Comparison of ENCODE assay signal across 12 mouse cellular contexts in genomic region chr13:12166386-12166785, GRCm38 (mm10). TPM values are rescaled to one million over a fixed set of nuclear protein-coding genes. Genes with fewer than 3 reads are reported as not detected.
DNase-seq lines count a peak whose midpoint lies in the region; ATAC-seq lines count a peak whose summit lies in the region.
"Had no signal": no experiment of that assay in that cellular context is flagged by ENCODE, and none has a peak within 500 bp of the region (broad histone marks: within the 10 kb centered on the region; RNA-seq: fewer than 3 reads in every experiment).

No protein-coding gene starts in this region.

- H3K36me3 ChIP-seq in heart, embryonic 10.5 days = no peaks in the 10 kb centered on the region
- H3K36me3 ChIP-seq: liver, embryonic 13.5 days; stomach, embryonic 15.5 days had no signal

- H3K27ac ChIP-seq in heart, embryonic 10.5 days = peak overlapping the region; percentile 76
- H3K27ac ChIP-seq: liver, embryonic 13.5 days; stomach, embryonic 15.5 days had no signal

- no peak for ATAC-seq in monocyte, adult 5-6 weeks (replicated peaks; ENCODE audit: insufficient number of reproducible peaks, low FRiP score, low TSS enrichment, poor library complexity, severe bottlenecking)

- intact Hi-C loops in heart, postnatal 25 days (cut with DNase I) = no loop called here

- DNase-seq in heart, embryonic 10.5 days (ENCODE audit: low spot score) = peak; percentile 25
- no peak for DNase-seq in heart, postnatal 25 days (ENCODE audit: low spot score)
- DNase-seq in right cerebral cortex, adult 2 months (ENCODE audit: low spot score in 2 of 2) = peak; percentile 61 to 64
- DNase-seq in right cerebral cortex, postnatal 14 days = no peak
- peak; percentile 27 to 34 for DNase-seq in layer of hippocampus, postnatal 36 days
- DNase-seq in telencephalon, adult 2 months (ENCODE audit: low read depth, low spot score) = peak; percentile 88
- no peak for DNase-seq in B cell, adult 2 months
- DNase-seq: adrenal gland, adult 2 months; liver, embryonic 13.5 days had no signal

- H3K4me3 ChIP-seq in heart, embryonic 10.5 days = no peak overlapping the region
- H3K4me3 ChIP-seq: liver, embryonic 13.5 days; stomach, embryonic 15.5 days had no signal

- H3K9me3 ChIP-seq in heart, embryonic 10.5 days = no peaks in the 10 kb centered on the region
- H3K9me3 ChIP-seq: liver, embryonic 13.5 days; stomach, embryonic 15.5 days had no signal

- H3K27me3 ChIP-seq in heart, embryonic 10.5 days (ENCODE audit: insufficient read depth, poor library complexity, severe bottlenecking) = no peaks in the 10 kb centered on the region
- H3K27me3 ChIP-seq: CH12.LX; liver, embryonic 13.5 days; stomach, embryonic 15.5 days had no signal

- peaks cover 27% of the 10 kb centered on the region for H3K4me1 ChIP-seq in heart, embryonic 10.5 days
- H3K4me1 ChIP-seq: liver, embryonic 13.5 days had no signal

- 6% methylated on average over 6 of the region's 6 CpGs for WGBS in heart, embryonic 10.5 days

RNA-seq across cellular contexts. Expression of gene Ryr2, which starts 59.6 kb away (rescaled TPM):
- polyA plus RNA-seq in heart, embryonic 10.5 days (2016; fragmentation: Nextera tagmentation; extraction: Ambion mirVana) = 22.0 and 31.5 TPM in 2 replicates
- total RNA-seq in heart, postnatal 25 days (2021) = 1,000 to 10,000 TPM in 1 of 2 experiments, 100 to 1,000 TPM in 1; 936 to 1,019 TPM
- total RNA-seq in layer of hippocampus, postnatal 36 days (2021) = 100 to 1,000 TPM; 237 to 265 TPM
- 0.19 TPM in 1 of 3 replicates, not detected in the others for total RNA-seq in monocyte, adult 5-6 weeks (2017)

Comparison
In these comparisons a context has a peak if more than half of its experiments do, and no peak if none do; other contexts are left out.
1. DNase-seq: peak in heart, embryonic 10.5 days (single experiment), right cerebral cortex, adult 2 months (2 of 2), layer of hippocampus, postnatal 36 days (2 of 2) and telencephalon, adult 2 months (single experiment); none in heart, postnatal 25 days (single experiment), right cerebral cortex, postnatal 14 days (single experiment) and B cell, adult 2 months (0 of 2).
2. RNA of gene Ryr2, which starts 59.6 kb away (total RNA-seq): 936 to 1,019 TPM in heart, postnatal 25 days and 237 to 265 TPM in layer of hippocampus, postnatal 36 days; 0.19 TPM in monocyte, adult 5-6 weeks; every median in the first group is over 100 times any median in the second.